Mouse (Mus musculus): Measurements from ENCODE around the gene Crb3. TPM values are rescaled to one million over a fixed set of nuclear protein-coding genes. Genes with fewer than 3 reads are reported as not detected.

The Crb3 gene
- polyA plus RNA-seq, 1 experiment from 2014 or later: 33.0 TPM

DNA sequence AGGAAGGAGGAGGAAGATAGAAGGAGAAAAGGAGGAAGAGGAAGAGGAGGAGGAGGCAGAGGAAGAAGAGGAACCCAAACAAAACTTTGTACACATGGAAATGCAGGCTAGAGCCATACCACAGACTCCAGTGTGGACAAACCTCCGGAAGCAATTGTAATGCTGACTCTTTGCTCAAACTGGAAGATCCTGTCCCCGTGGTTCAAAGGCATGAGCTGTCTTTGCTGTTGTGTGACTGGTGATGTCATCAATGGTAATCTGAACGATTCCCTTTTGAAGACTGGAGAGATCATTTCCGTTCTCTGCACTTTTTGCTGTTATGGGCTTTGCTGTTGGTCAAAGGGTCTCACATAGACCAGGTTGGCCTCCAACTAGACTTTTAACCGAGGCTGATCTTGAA, 39.4 kb downstream of the Crb3 start:
- no peaks in the 10 kb centered on the region for H3K27me3 ChIP-seq (ENCODE audit: insufficient read depth, low read length)
- peak; percentile 31; the same call in 1 of the 2 replicates for ATAC-seq

DNA sequence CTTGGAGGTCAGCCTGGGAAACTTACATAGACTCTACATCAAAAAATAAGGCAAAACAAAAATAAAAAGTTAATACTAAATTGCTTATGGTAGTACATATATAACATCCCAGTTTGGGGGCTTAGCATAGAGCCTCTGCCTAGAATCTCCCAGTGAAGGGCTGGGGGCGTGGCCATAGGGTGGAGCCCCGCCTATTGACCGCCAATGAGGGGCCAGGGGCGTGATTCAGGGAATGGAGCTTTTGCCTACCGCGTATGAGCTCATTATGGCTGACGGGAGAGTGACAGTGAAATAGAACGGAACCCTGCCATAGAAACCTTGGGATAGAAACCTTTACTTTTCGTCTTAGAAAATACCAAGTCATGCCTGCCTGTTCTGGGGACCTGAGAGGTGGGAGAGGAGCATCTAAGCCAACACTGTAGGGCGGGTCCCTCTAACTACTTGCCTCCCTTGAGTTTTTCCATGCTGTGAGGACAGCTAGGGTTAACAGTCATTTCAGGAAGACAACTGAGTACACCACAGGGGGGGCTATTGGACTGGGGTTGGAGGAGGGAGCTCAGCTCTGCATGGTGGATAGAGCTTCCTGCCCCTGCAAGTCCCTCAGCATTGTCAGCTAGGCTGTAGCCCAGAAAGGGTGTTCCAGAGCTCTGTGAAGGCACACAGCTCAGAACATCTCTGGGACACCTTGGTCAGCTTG, 40.9 kb downstream of the Crb3 start:
- H3K4me2 ChIP-seq (ENCODE audit: low read depth, low read length): peak overlapping the region; percentile 36; the same call in 1 of the 2 replicates
- H3K27me3 ChIP-seq (ENCODE audit: insufficient read depth, low read length): peaks cover 6% of the 10 kb centered on the region; the same call in 1 of the 2 replicates
- DNase-seq: peak; percentile 62
- WGBS (ENCODE audit: insufficient replicate concordance): 13% methylated on average over 10 of the region's 10 CpGs
- no peak for TF ChIP-seq EP300 (IDR thresholded peaks at IDR 0.05; ENCODE audit: low read depth)
- TF ChIP-seq CTCF (IDR thresholded peaks at IDR 0.05; ENCODE audit: low read depth): peak; percentile 19
- no peak overlapping the region for H3K9ac ChIP-seq (replicated peaks)
- no peaks in the 10 kb centered on the region for H3K9me3 ChIP-seq (ENCODE audit: low read length)
- H3K36me3 ChIP-seq (replicated peaks; ENCODE audit: insufficient read depth, low read length): no peaks in the 10 kb centered on the region
- H3K4me1 ChIP-seq (ENCODE audit: insufficient read depth): peaks cover 9% of the 10 kb centered on the region; the same call in 1 of the 2 replicates
- H3K27ac ChIP-seq (ENCODE audit: low read depth): no peak overlapping the region
- H3K4me3 ChIP-seq (ENCODE audit: low read depth, low read length): no peak overlapping the region
- peak; percentile 41; the same call in 1 of the 2 replicates for ATAC-seq

More for the DNA sequence above, 39.4 kb downstream of the Crb3 start:
- Histone ChIP-seq H3K9ac (replicated peaks) (no peak overlapping the region), H3K27ac (ENCODE audit: low read depth) (no peak overlapping the region), H3K4me3 (ENCODE audit: low read depth, low read length) (no peak overlapping the region), H3K36me3 (replicated peaks; ENCODE audit: insufficient read depth, low read length) (no peaks in the 10 kb centered on the region), H3K4me2 (ENCODE audit: low read depth, low read length) (no peak overlapping the region), H3K4me1 (ENCODE audit: insufficient read depth) (peaks cover 5% of the 10 kb centered on the region; the same call in 1 of the 2 replicates), H3K9me3 (ENCODE audit: low read length) (no peaks in the 10 kb centered on the region)
- no peak for TF ChIP-seq EP300 (IDR thresholded peaks at IDR 0.05; ENCODE audit: low read depth)
- TF ChIP-seq CTCF (IDR thresholded peaks at IDR 0.05; ENCODE audit: low read depth): no peak
- WGBS (ENCODE audit: insufficient replicate concordance): 52% methylated on average over 5 of the region's 5 CpGs
- DNase-seq: no peak

DNA sequence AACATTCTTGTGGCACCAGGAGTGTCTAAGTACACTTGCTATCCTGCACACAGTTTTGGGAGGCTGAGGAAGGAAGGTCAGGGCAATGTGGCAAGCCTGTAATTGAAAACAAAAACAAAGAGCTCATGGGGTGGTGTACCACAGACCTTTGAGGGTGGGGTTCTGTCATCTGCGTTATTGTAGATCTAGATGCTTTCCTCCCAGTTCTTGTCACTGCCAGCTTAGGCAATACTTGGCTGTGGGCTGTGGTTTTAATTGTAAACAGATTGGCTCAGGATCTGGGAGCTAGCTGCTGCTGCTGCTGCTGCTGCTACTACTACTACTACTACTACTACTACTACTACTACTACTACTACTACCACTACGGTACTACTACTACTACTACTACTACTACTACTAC, 43.4 kb downstream of the Crb3 start:
- peaks cover 15% of the 10 kb centered on the region; the same call in 1 of the 2 replicates for H3K4me1 ChIP-seq (ENCODE audit: insufficient read depth)
- DNase-seq (no peak), ATAC-seq (no peak)
- peaks cover 24% of the 10 kb centered on the region; the same call in 1 of the 2 replicates for H3K27me3 ChIP-seq (ENCODE audit: insufficient read depth, low read length)
- TF ChIP-seq CTCF (IDR thresholded peaks at IDR 0.05; ENCODE audit: low read depth): no peak
- no peaks in the 10 kb centered on the region for H3K9me3 ChIP-seq (ENCODE audit: low read length)
- H3K27ac ChIP-seq (ENCODE audit: low read depth): no peak overlapping the region
- H3K4me3 ChIP-seq (ENCODE audit: low read depth, low read length): no peak overlapping the region
- H3K4me2 ChIP-seq (ENCODE audit: low read depth, low read length): no peak overlapping the region
- H3K9ac ChIP-seq (replicated peaks): no peak overlapping the region
- no peaks in the 10 kb centered on the region for H3K36me3 ChIP-seq (replicated peaks; ENCODE audit: insufficient read depth, low read length)
- WGBS (ENCODE audit: insufficient replicate concordance): 69% methylated on average over 2 of the region's 2 CpGs

DNA sequence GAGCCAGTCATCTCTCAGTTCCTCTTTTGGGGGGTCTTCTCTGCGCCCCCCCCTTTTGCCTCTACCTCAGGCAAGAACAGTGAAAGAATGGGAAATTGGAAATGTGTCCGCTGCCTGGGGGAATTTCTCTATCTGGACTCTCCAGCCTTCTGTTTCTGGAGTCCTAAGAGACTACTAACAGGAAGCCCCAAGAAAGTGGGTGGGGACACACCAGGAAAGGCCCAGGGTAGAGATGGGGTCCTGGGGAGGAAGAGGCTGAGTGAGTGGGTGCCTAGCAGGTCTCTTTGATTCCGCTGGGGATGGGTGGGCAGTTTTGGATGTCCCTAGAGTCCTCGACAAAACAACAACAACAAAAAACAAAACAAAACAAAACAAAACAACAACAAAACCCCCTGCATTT, 45.6 kb downstream of the Crb3 start:
- 37% methylated on average over 4 of the region's 4 CpGs for WGBS (ENCODE audit: insufficient replicate concordance)
- ATAC-seq: no peak

DNA sequence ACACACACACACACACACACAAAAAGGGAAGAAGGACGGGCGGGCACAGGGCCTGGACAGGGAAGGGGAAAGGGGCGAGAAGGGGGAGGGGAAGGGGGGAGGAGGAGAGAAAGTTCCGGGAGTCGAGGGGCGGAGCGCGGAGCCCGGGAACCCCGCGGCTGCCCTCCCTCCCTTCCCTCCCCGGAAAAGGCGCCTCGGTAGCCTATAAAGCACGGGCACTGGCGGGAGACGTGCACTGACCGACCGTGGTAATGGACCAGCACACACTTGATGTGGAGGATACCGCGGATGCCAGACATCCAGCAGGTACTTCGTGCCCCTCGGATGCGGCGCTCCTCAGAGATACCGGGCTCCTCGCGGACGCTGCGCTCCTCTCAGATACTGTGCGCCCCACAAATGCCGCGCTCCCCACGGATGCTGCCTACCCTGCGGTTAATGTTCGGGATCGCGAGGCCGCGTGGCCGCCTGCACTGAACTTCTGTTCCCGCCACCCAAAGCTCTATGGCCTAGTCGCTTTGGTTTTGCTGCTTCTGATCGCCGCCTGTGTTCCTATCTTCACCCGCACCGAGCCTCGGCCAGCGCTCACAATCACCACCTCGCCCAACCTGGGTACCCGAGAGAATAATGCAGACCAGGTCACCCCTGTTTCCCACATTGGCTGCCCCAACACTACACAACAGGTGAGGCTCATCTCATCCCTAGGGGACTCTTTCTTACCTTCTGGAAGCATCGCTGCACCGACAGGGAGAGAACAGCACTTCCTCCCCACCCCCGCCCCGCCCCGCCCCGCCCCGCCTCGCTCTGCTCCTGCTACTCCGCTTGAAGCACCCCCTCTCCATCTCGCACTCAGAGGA, 46.5 kb downstream of the Crb3 start, which contains the start of gene Tnfsf9:
TSS of gene Tnfsf9 (plus strand) at position 145 of the 854 bp plus-strand sequence.
- under 1% methylated on average over 53 of the region's 61 CpGs for WGBS (ENCODE audit: insufficient replicate concordance)

More for the DNA sequence above, 45.6 kb downstream of the Crb3 start:
- H3K4me2 ChIP-seq (ENCODE audit: low read depth, low read length): peak overlapping the region; percentile 73
- H3K4me1 ChIP-seq (ENCODE audit: insufficient read depth): peaks cover 15% of the 10 kb centered on the region; the same call in 1 of the 2 replicates
- TF ChIP-seq EP300 (IDR thresholded peaks at IDR 0.05; ENCODE audit: low read depth): no peak
- no peak for TF ChIP-seq CTCF (IDR thresholded peaks at IDR 0.05; ENCODE audit: low read depth)
- no peak for DNase-seq
- no peaks in the 10 kb centered on the region for H3K36me3 ChIP-seq (replicated peaks; ENCODE audit: insufficient read depth, low read length)
- H3K9me3 ChIP-seq (ENCODE audit: low read length): no peaks in the 10 kb centered on the region
- no peak overlapping the region for H3K27ac ChIP-seq (ENCODE audit: low read depth)
- peak overlapping the region; percentile 45 for H3K4me3 ChIP-seq (ENCODE audit: low read depth, low read length)
- no peak overlapping the region for H3K9ac ChIP-seq (replicated peaks)
- H3K27me3 ChIP-seq (ENCODE audit: insufficient read depth, low read length): peaks cover 24% of the 10 kb centered on the region; the same call in 1 of the 2 replicates

DNA sequence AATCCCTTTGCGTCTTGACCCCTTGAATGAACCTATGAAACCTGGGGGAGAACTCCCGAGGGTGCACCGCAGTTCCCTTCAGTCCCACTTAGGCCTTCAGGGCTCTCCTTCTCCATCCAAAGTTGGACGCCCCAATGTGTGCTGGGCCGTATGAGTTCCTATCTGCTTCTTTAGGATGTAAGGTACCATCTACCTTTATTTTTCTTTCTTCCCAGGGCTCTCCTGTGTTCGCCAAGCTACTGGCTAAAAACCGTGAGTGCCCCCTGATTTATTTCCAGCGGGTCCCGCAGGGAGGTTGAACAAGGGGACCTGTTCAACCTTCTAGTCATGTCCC, 47.1 kb downstream of the Crb3 start:
- peaks cover 24% of the 10 kb centered on the region; the same call in 1 of the 2 replicates for H3K27me3 ChIP-seq (ENCODE audit: insufficient read depth, low read length)
- H3K9ac ChIP-seq (replicated peaks): no peak overlapping the region
- no peak for ATAC-seq
- no peaks in the 10 kb centered on the region for H3K9me3 ChIP-seq (ENCODE audit: low read length)
- no peak overlapping the region for H3K27ac ChIP-seq (ENCODE audit: low read depth)
- H3K4me1 ChIP-seq (ENCODE audit: insufficient read depth): peaks cover 10% of the 10 kb centered on the region; the same call in 1 of the 2 replicates
- H3K36me3 ChIP-seq (replicated peaks; ENCODE audit: insufficient read depth, low read length): no peaks in the 10 kb centered on the region
- TF ChIP-seq EP300 (IDR thresholded peaks at IDR 0.05; ENCODE audit: low read depth): no peak
- TF ChIP-seq CTCF (IDR thresholded peaks at IDR 0.05; ENCODE audit: low read depth): no peak
- peak overlapping the region; percentile 45 for H3K4me3 ChIP-seq (ENCODE audit: low read depth, low read length)
- H3K4me2 ChIP-seq (ENCODE audit: low read depth, low read length): peak overlapping the region; percentile 73
- 18% methylated on average over 9 of the region's 9 CpGs for WGBS (ENCODE audit: insufficient replicate concordance)
- no peak for DNase-seq

More for the DNA sequence above, 46.5 kb downstream of the Crb3 start, which contains the start of gene Tnfsf9:
- ATAC-seq (peak; percentile 36; the same call in 1 of the 2 replicates), DNase-seq (peak; percentile 54)
- H3K9me3 ChIP-seq (ENCODE audit: low read length): no peaks in the 10 kb centered on the region
- TF ChIP-seq CTCF (IDR thresholded peaks at IDR 0.05; ENCODE audit: low read depth): no peak
- TF ChIP-seq EP300 (IDR thresholded peaks at IDR 0.05; ENCODE audit: low read depth): no peak
- peak within 1 kb of the TSS; percentile 39; the same call in 1 of the 2 replicates for H3K9ac ChIP-seq (replicated peaks)
- H3K4me1 ChIP-seq (ENCODE audit: insufficient read depth): peaks cover 10% of the 10 kb centered on the region; the same call in 1 of the 2 replicates
- H3K4me3 ChIP-seq (ENCODE audit: low read depth, low read length): peak within 1 kb of the TSS; percentile 45
- H3K4me2 ChIP-seq (ENCODE audit: low read depth, low read length): peak within 1 kb of the TSS; percentile 73
- no peak within 1 kb of the TSS for H3K27ac ChIP-seq (ENCODE audit: low read depth)
- peaks cover 24% of the 10 kb centered on the region; the same call in 1 of the 2 replicates for H3K27me3 ChIP-seq (ENCODE audit: insufficient read depth, low read length)
- no peaks in the 10 kb centered on the region for H3K36me3 ChIP-seq (replicated peaks; ENCODE audit: insufficient read depth, low read length)

Measured in liver, postnatal 0 days (tissue).